In the genomic region with DNA sequence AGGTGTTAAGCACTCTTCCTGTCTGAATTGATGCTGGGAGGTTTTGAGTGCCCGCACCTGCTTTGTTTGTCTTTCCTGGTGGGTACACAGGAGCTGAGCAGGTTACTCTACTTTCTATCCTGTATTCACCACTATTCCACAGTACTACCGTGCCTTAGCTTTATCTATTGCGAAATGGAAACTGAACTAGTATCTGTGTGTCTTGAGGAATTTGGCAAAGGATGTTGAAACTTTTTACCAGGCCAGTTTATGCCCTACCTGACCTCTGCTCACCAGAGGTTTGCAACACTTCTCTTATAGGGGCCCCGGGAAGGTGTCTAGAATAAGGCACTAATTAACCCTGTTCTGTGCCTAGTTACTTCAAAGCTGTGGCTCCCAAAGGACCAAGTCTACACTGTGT, we compare ENCODE assay signal across 18 mouse cellular contexts. TPM values are rescaled to one million over a fixed set of nuclear protein-coding genes. Genes with fewer than 3 reads are reported as not detected.
DNase-seq lines count a peak whose midpoint lies in the region; ATAC-seq lines count a peak whose summit lies in the region.
"Had no signal": no experiment of that assay in that cellular context is flagged by ENCODE, and none has a peak within 500 bp of the region (broad histone marks: within the 10 kb centered on the region; RNA-seq: fewer than 3 reads in every experiment).

No protein-coding gene starts in this region.

- H3K4me3 ChIP-seq in embryonic facial prominence, embryonic 14.5 days (ENCODE audit: low read depth, low read length) = no peak overlapping the region
- H3K4me3 ChIP-seq in embryonic facial prominence, embryonic 10.5 days = no peak overlapping the region
- H3K4me3 ChIP-seq in lung, embryonic 16.5 days (ENCODE audit: low read length) = no peak overlapping the region
- no peak overlapping the region for H3K4me3 ChIP-seq in liver, embryonic 16.5 days (ENCODE audit: low read depth, low read length)
- H3K4me3 ChIP-seq in hindbrain, embryonic 10.5 days = no peak overlapping the region
- H3K4me3 ChIP-seq: forebrain, embryonic 15.5 days; heart, embryonic 12.5 days; neural tube, embryonic 13.5 days had no signal

- peak; percentile 57; the same call in 1 of the 2 replicates for ATAC-seq in embryonic facial prominence, embryonic 14.5 days (ENCODE audit: low read depth)
- ATAC-seq in lung, embryonic 16.5 days (ENCODE audit: low read depth) = peak; percentile 86
- ATAC-seq in liver, embryonic 16.5 days (ENCODE audit: low read depth) = peak; percentile 74
- no peak for ATAC-seq in monocyte, adult 5-6 weeks (replicated peaks; ENCODE audit: insufficient number of reproducible peaks, low FRiP score, low TSS enrichment, poor library complexity, severe bottlenecking)
- ATAC-seq: forebrain, embryonic 15.5 days; midbrain, embryonic 16.5 days had no signal

- H3K27me3 ChIP-seq in embryonic facial prominence, embryonic 14.5 days (replicated peaks; ENCODE audit: control insufficient read depth, insufficient read depth, low read length) = no peaks in the 10 kb centered on the region
- no peaks in the 10 kb centered on the region for H3K27me3 ChIP-seq in embryonic facial prominence, embryonic 10.5 days (replicated peaks; ENCODE audit: low read depth, poor library complexity, severe bottlenecking)
- no peaks in the 10 kb centered on the region for H3K27me3 ChIP-seq in lung, embryonic 16.5 days (ENCODE audit: control insufficient read depth, insufficient read depth, low read depth, low read length)
- H3K27me3 ChIP-seq in liver, embryonic 16.5 days (ENCODE audit: control insufficient read depth, insufficient read depth, low read depth, low read length) = no peaks in the 10 kb centered on the region
- H3K27me3 ChIP-seq in hindbrain, embryonic 10.5 days (ENCODE audit: insufficient read depth, poor library complexity, severe bottlenecking) = no peaks in the 10 kb centered on the region
- H3K27me3 ChIP-seq: forebrain, embryonic 15.5 days; heart, embryonic 12.5 days; neural tube, embryonic 13.5 days had no signal

- no peak overlapping the region for H3K4me2 ChIP-seq in embryonic facial prominence, embryonic 14.5 days (ENCODE audit: low read depth, low read length)
- no peak overlapping the region for H3K4me2 ChIP-seq in lung, embryonic 16.5 days (ENCODE audit: low read depth, low read length)
- H3K4me2 ChIP-seq in liver, embryonic 16.5 days (ENCODE audit: low read depth, low read length) = no peak overlapping the region
- H3K4me2 ChIP-seq: forebrain, embryonic 15.5 days; heart, embryonic 12.5 days; neural tube, embryonic 13.5 days had no signal

- no peaks in the 10 kb centered on the region for H3K36me3 ChIP-seq in embryonic facial prominence, embryonic 14.5 days (ENCODE audit: control insufficient read depth, insufficient read depth, low read length)
- no peaks in the 10 kb centered on the region for H3K36me3 ChIP-seq in embryonic facial prominence, embryonic 10.5 days (replicated peaks)
- no peaks in the 10 kb centered on the region for H3K36me3 ChIP-seq in lung, embryonic 16.5 days (ENCODE audit: control insufficient read depth, insufficient read depth, low read length)
- no peaks in the 10 kb centered on the region for H3K36me3 ChIP-seq in liver, embryonic 16.5 days (ENCODE audit: control insufficient read depth, insufficient read depth)
- no peaks in the 10 kb centered on the region for H3K36me3 ChIP-seq in hindbrain, embryonic 10.5 days
- H3K36me3 ChIP-seq: forebrain, embryonic 15.5 days; heart, embryonic 12.5 days; neural tube, embryonic 13.5 days had no signal

- DNase-seq in embryonic facial prominence, embryonic 14.5 days (ENCODE audit: low spot score) = peak; percentile 31
- no peak for DNase-seq in embryonic facial prominence, embryonic 10.5 days (ENCODE audit: low spot score)
- no peak for DNase-seq in lung, postnatal 36 days
- no peak for DNase-seq in hindbrain, embryonic 10.5 days (ENCODE audit: low spot score)
- no peak for DNase-seq in spleen, postnatal 36 days (ENCODE audit: low spot score in 2 of 2)
- DNase-seq: cerebellum, adult 2 months; heart, postnatal 4 days; left cerebral cortex, postnatal 4 days; retina, postnatal 1 day; thymus, adult 18-20 months had no signal

- no peak overlapping the region for H3K27ac ChIP-seq in embryonic facial prominence, embryonic 14.5 days (replicated peaks; ENCODE audit: low read depth, low read length)
- H3K27ac ChIP-seq in embryonic facial prominence, embryonic 10.5 days (replicated peaks) = no peak overlapping the region
- peak overlapping the region; percentile 30 for H3K27ac ChIP-seq in lung, embryonic 16.5 days (ENCODE audit: low read length)
- peak overlapping the region; percentile 53 for H3K27ac ChIP-seq in liver, embryonic 16.5 days (ENCODE audit: low read length)
- H3K27ac ChIP-seq in hindbrain, embryonic 10.5 days = no peak overlapping the region
- H3K27ac ChIP-seq: forebrain, embryonic 15.5 days; macrophage; neural tube, embryonic 13.5 days had no signal

- no peaks in the 10 kb centered on the region for H3K9me3 ChIP-seq in embryonic facial prominence, embryonic 14.5 days (ENCODE audit: control insufficient read depth, low read length)
- H3K9me3 ChIP-seq in embryonic facial prominence, embryonic 10.5 days = no peaks in the 10 kb centered on the region
- no peaks in the 10 kb centered on the region for H3K9me3 ChIP-seq in lung, embryonic 16.5 days (ENCODE audit: control insufficient read depth, low read length)
- H3K9me3 ChIP-seq in liver, embryonic 16.5 days (replicated peaks; ENCODE audit: control insufficient read depth, low read length) = no peaks in the 10 kb centered on the region
- H3K9me3 ChIP-seq in hindbrain, embryonic 10.5 days = no peaks in the 10 kb centered on the region
- H3K9me3 ChIP-seq: forebrain, embryonic 15.5 days; heart, embryonic 12.5 days; neural tube, embryonic 13.5 days had no signal

- WGBS in embryonic facial prominence, embryonic 14.5 days = 76% methylated on average over 4 of the region's 4 CpGs
- 87% methylated on average over 4 of the region's 4 CpGs for WGBS in embryonic facial prominence, embryonic 10.5 days
- WGBS in lung, embryonic 16.5 days = 54% methylated on average over 4 of the region's 4 CpGs
- WGBS in liver, embryonic 16.5 days (ENCODE audit: insufficient replicate concordance) = 51% methylated on average over 4 of the region's 4 CpGs
- 91% methylated on average over 4 of the region's 4 CpGs for WGBS in hindbrain, embryonic 10.5 days

- H3K9ac ChIP-seq in embryonic facial prominence, embryonic 14.5 days (ENCODE audit: low read depth, low read length) = no peak overlapping the region
- no peak overlapping the region for H3K9ac ChIP-seq in lung, embryonic 16.5 days (ENCODE audit: low read length)
- H3K9ac ChIP-seq in liver, embryonic 16.5 days (ENCODE audit: low read depth, low read length) = no peak overlapping the region
- H3K9ac ChIP-seq: forebrain, embryonic 15.5 days; heart, embryonic 12.5 days; neural tube, embryonic 13.5 days had no signal

- no peaks in the 10 kb centered on the region for H3K4me1 ChIP-seq in embryonic facial prominence, embryonic 14.5 days (ENCODE audit: control insufficient read depth, insufficient read depth, low read length)
- H3K4me1 ChIP-seq in embryonic facial prominence, embryonic 10.5 days = peaks cover 5% of the 10 kb centered on the region
- H3K4me1 ChIP-seq in lung, embryonic 16.5 days (replicated peaks; ENCODE audit: control insufficient read depth, insufficient read depth, low read length) = 0 out of 2 replicates have a peak, but pooled peaks cover 2% of the 10 kb centered on the region
- peaks cover 4% of the 10 kb centered on the region; the same call in 1 of the 2 replicates for H3K4me1 ChIP-seq in liver, embryonic 16.5 days (ENCODE audit: control insufficient read depth, low read depth, low read length)
- peaks cover 19% of the 10 kb centered on the region for H3K4me1 ChIP-seq in hindbrain, embryonic 10.5 days (replicated peaks)

RNA-seq across cellular contexts. Expression of a gene that starts 27.6 kb away (rescaled TPM):
- 4.9 and 5.1 TPM in 2 replicates for polyA plus RNA-seq in embryonic facial prominence, embryonic 14.5 days (2014; fragmentation: Nextera tagmentation; extraction: Ambion mirVana)
- polyA plus RNA-seq in embryonic facial prominence, embryonic 10.5 days (2016; fragmentation: Nextera tagmentation; extraction: Ambion mirVana) = 1.8 and 2.5 TPM in 2 replicates
- 3.3 and 3.4 TPM in 2 replicates for polyA plus RNA-seq in lung, embryonic 16.5 days (2015; fragmentation: Nextera tagmentation; extraction: Ambion mirVana)
- 1.8 and 2.1 TPM in 2 replicates for polyA plus RNA-seq in liver, embryonic 16.5 days (2015; fragmentation: Nextera tagmentation; extraction: Ambion mirVana)
- 73.5 to 140 TPM (median 84.1 TPM) in 3 replicates for total RNA-seq in monocyte, adult 5-6 weeks (2017)
- 2.0 TPM in 2 replicates for polyA plus RNA-seq in hindbrain, embryonic 10.5 days (2016; fragmentation: Nextera tagmentation; extraction: Ambion mirVana)

Comparison
In these comparisons a context has a peak if more than half of its experiments do, and no peak if none do; other contexts are left out.
1. H3K27ac ChIP-seq: peak in lung, embryonic 16.5 days (single experiment) and liver, embryonic 16.5 days (single experiment); none in embryonic facial prominence, embryonic 14.5 days (single experiment), embryonic facial prominence, embryonic 10.5 days (single experiment) and hindbrain, embryonic 10.5 days (single experiment).